Mouse (Mus musculus): ENCODE data around the gene Fam20a. TPM values are rescaled to one million over a fixed set of nuclear protein-coding genes. Genes with fewer than 3 reads are reported as not detected.

Gene Fam20a
- polyA plus RNA-seq, 1 experiment, result not detected

DNA sequence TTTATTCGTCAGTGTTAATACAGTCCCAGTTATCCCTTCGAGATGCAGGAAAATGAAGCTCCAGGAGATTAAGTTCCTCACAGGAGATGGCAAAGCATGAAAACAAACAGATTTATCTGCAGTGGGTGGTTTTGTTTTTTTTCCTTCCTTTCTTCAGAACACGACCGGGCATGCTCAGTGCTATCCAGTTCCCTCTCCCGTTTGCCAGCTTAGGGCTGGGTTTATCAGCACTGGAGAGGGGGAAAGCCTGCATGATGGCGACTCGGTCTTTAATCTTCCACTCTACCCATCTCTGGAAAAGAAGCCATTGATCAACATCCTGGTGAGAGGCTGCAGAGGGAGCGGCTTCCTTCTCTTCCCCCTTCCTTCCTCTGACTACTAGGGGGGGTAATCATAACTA lies 72.9 kb downstream of the Fam20a start, which contains the start of gene Prkar1a:
Gene Prkar1a, plus strand, starts transcription at position 200 of the 400 bp plus-strand sequence.
- Histone ChIP-seq H3K36me3 (ENCODE audit: control insufficient read depth, insufficient read depth, low read length, poor library complexity, severe bottlenecking) (0 out of 2 replicates have a peak, but pooled peaks cover 3% of the 10 kb centered on the region), H3K4me3 (ENCODE audit: low read depth, low read length) (peak within 1 kb of the TSS; percentile 86), H3K4me1 (ENCODE audit: control insufficient read depth, insufficient read depth, low read length) (no peaks in the 10 kb centered on the region), H3K27me3 (ENCODE audit: control insufficient read depth, insufficient read depth, low read length, poor library complexity, severe bottlenecking) (no peaks in the 10 kb centered on the region), H3K9ac (ENCODE audit: low read depth, poor library complexity, severe bottlenecking) (0 out of 2 replicates have a peak within 1 kb of the TSS, but pooled peaks have one; percentile 96), H3K9me3 (replicated peaks; ENCODE audit: control insufficient read depth, insufficient read depth, low read length, poor library complexity, severe bottlenecking) (no peaks in the 10 kb centered on the region), H3K27ac (ENCODE audit: insufficient read depth, low read length) (no peak within 1 kb of the TSS)
- no peak for TF ChIP-seq POLR2A (IDR thresholded peaks at IDR 0.05; ENCODE audit: insufficient read depth, low read length)
- no peak for TF ChIP-seq EP300 (IDR thresholded peaks at IDR 0.05; ENCODE audit: insufficient read depth, low read depth, low read length)
- TF ChIP-seq CTCF (IDR thresholded peaks at IDR 0.05; ENCODE audit: low read depth, low read length), result no peak

DNA sequence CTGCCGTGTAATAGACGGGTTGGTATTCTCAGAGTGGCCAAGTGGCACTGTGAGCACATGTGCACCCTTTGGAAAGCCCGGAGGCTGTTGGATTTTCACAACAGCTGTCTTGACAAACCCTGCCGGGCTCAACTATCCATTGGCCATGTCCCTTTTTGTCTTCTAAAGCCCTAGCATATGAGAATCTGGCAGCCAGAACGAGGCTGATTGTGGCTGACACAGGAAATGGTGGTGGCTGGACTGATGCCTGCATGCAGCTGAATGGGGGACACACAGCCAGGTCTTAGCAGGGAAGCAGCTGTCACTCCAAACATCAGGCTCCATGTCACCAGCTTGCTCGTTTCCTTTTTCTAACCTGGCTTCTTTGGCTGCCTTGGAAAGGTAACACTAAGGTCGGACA lies 73.6 kb downstream of the Fam20a start:
- H3K27me3 ChIP-seq (ENCODE audit: control insufficient read depth, insufficient read depth, low read length, poor library complexity, severe bottlenecking), result no peaks in the 10 kb centered on the region
- no peak overlapping the region for H3K4me3 ChIP-seq (ENCODE audit: low read depth, low read length)
- no peaks in the 10 kb centered on the region for H3K4me1 ChIP-seq (ENCODE audit: control insufficient read depth, insufficient read depth, low read length)
- no peak overlapping the region for H3K9ac ChIP-seq (ENCODE audit: low read depth, poor library complexity, severe bottlenecking)
- no peaks in the 10 kb centered on the region for H3K9me3 ChIP-seq (replicated peaks; ENCODE audit: control insufficient read depth, insufficient read depth, low read length, poor library complexity, severe bottlenecking)
- no peak overlapping the region for H3K27ac ChIP-seq (ENCODE audit: insufficient read depth, low read length)
- no peak for TF ChIP-seq EP300 (IDR thresholded peaks at IDR 0.05; ENCODE audit: insufficient read depth, low read depth, low read length)
- TF ChIP-seq POLR2A (IDR thresholded peaks at IDR 0.05; ENCODE audit: insufficient read depth, low read length), result no peak
- TF ChIP-seq CTCF (IDR thresholded peaks at IDR 0.05; ENCODE audit: low read depth, low read length), result no peak
- no peaks in the 10 kb centered on the region for H3K36me3 ChIP-seq (ENCODE audit: control insufficient read depth, insufficient read depth, low read length, poor library complexity, severe bottlenecking)

DNA sequence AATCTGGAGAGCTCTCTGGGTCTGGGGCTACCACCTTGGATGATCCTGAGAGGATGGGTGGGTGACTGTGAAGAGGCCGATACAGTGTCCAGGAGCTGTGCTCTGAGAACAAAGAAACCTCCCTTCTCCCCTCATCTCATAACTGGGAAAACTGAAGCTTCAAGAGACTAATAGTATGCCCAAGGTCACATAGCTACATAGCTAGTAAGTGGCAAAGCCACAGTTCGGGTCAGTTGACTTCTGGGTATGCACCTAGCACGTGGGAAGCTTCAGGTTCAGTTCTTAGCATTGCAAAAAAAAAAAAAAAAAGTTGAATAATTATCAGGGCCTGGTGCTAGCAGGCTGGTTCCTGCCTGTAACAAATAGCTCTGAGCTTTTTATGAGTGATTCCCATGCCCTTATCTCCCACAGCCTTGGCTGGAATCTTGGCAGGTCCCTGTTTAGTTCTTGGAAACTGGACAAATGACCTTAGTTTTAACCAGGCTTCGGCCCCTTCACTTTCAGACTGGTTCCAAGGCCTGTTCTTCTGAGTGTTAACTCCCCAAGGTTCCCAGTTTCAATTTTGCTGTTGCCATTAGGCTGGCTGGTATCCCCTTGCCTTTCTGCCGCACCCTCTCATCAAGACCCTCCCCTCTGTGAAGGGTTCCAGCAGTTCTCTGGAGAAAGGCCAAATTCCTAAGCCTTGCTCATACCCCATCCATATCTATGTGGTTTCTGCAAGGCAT lies 80.4 kb downstream of the Fam20a start:
- Histone ChIP-seq H3K9ac (ENCODE audit: low read depth, poor library complexity, severe bottlenecking) (no peak overlapping the region), H3K27me3 (ENCODE audit: control insufficient read depth, insufficient read depth, low read length, poor library complexity, severe bottlenecking) (no peaks in the 10 kb centered on the region), H3K27ac (ENCODE audit: insufficient read depth, low read length) (no peak overlapping the region), H3K9me3 (replicated peaks; ENCODE audit: control insufficient read depth, insufficient read depth, low read length, poor library complexity, severe bottlenecking) (no peaks in the 10 kb centered on the region), H3K4me1 (ENCODE audit: control insufficient read depth, insufficient read depth, low read length) (no peaks in the 10 kb centered on the region), H3K4me3 (ENCODE audit: low read depth, low read length) (no peak overlapping the region), H3K36me3 (ENCODE audit: control insufficient read depth, insufficient read depth, low read length, poor library complexity, severe bottlenecking) (no peaks in the 10 kb centered on the region)
- no peak for TF ChIP-seq CTCF (IDR thresholded peaks at IDR 0.05; ENCODE audit: low read depth, low read length)
- TF ChIP-seq EP300 (IDR thresholded peaks at IDR 0.05; ENCODE audit: insufficient read depth, low read depth, low read length), result no peak
- TF ChIP-seq POLR2A (IDR thresholded peaks at IDR 0.05; ENCODE audit: insufficient read depth, low read length), result no peak

DNA sequence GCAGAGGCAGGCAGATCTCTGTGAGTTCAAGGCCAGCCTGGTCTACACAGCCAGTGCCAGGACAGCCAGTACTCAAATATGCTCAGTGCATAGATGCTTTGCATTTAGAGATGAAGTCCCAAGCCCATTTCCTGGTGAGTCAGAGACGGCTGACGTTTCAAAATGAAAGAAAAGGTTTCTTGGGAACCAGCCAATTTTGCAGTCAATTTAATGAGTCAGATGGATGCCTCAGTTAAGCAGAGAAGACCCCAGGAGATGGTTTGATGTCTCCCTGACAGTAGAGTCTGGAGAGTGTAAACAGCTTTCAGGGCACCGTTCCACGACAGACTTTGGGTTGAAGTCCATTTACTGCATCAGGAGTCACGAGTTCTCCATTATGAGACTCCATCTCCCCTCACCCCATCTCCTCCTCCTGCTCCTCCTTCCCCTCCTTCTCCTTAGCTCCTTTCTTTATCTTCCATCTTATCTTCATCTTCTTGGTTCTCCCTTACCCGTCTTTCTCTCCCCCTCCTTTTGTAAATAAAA lies 86.1 kb downstream of the Fam20a start:
- Histone ChIP-seq H3K9ac (ENCODE audit: low read depth, poor library complexity, severe bottlenecking) (no peak overlapping the region), H3K4me1 (ENCODE audit: control insufficient read depth, insufficient read depth, low read length) (no peaks in the 10 kb centered on the region), H3K27ac (ENCODE audit: insufficient read depth, low read length) (no peak overlapping the region), H3K4me3 (ENCODE audit: low read depth, low read length) (no peak overlapping the region), H3K9me3 (replicated peaks; ENCODE audit: control insufficient read depth, insufficient read depth, low read length, poor library complexity, severe bottlenecking) (no peaks in the 10 kb centered on the region), H3K27me3 (ENCODE audit: control insufficient read depth, insufficient read depth, low read length, poor library complexity, severe bottlenecking) (no peaks in the 10 kb centered on the region), H3K36me3 (ENCODE audit: control insufficient read depth, insufficient read depth, low read length, poor library complexity, severe bottlenecking) (no peaks in the 10 kb centered on the region)
- no peak for TF ChIP-seq EP300 (IDR thresholded peaks at IDR 0.05; ENCODE audit: insufficient read depth, low read depth, low read length)
- no peak for TF ChIP-seq POLR2A (IDR thresholded peaks at IDR 0.05; ENCODE audit: insufficient read depth, low read length)
- TF ChIP-seq CTCF (IDR thresholded peaks at IDR 0.05; ENCODE audit: low read depth, low read length), result no peak

DNA sequence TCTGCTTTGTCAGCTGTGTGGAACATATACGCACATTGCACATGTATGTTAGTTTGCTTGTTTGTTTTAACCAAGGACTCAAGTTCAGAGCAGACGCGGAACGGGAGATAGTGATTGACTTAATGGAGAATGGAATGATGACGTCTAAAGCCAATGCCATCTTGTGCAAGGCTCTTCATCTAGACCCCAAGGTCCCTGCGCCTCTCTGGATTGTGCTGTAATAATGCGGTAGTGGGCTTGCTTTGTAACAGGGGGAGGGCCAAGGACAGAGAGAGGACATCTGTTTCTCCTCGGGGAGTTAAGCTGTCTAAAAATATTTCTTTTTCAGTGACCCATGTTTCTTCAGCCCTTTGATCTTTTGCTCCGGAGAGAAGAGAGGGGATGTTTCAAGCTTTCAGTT lies 87.2 kb downstream of the Fam20a start:
- Histone ChIP-seq H3K27ac (ENCODE audit: insufficient read depth, low read length) (no peak overlapping the region), H3K9ac (ENCODE audit: low read depth, poor library complexity, severe bottlenecking) (no peak overlapping the region), H3K36me3 (ENCODE audit: control insufficient read depth, insufficient read depth, low read length, poor library complexity, severe bottlenecking) (no peaks in the 10 kb centered on the region), H3K4me1 (ENCODE audit: control insufficient read depth, insufficient read depth, low read length) (no peaks in the 10 kb centered on the region), H3K4me3 (ENCODE audit: low read depth, low read length) (no peak overlapping the region), H3K27me3 (ENCODE audit: control insufficient read depth, insufficient read depth, low read length, poor library complexity, severe bottlenecking) (no peaks in the 10 kb centered on the region), H3K9me3 (replicated peaks; ENCODE audit: control insufficient read depth, insufficient read depth, low read length, poor library complexity, severe bottlenecking) (no peaks in the 10 kb centered on the region)
- TF ChIP-seq POLR2A (IDR thresholded peaks at IDR 0.05; ENCODE audit: insufficient read depth, low read length) (no peak), EP300 (IDR thresholded peaks at IDR 0.05; ENCODE audit: insufficient read depth, low read depth, low read length) (no peak), CTCF (IDR thresholded peaks at IDR 0.05; ENCODE audit: low read depth, low read length) (no peak)

DNA sequence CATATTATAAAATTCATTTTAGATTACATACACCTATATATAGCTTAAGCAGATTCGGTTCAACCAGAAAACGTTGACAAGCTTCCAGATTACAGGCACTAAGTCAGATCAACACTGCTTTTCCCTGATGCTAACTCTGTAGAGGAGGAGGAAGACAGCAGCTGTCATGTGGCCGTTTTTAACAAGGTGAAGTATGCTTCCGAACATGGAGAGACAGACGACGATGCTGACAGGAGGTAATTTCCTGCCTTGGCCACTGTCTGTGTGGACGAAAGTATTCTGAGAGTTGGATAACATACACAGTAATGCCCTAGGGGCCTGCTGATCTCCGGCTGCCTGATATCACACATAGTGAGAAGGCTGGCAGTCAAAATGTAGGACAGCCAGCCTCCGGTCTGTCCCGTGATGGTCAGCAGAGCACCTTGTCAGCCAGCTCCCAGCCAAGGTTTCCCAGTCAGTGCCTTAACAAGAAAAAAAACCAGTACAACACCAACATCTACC lies 93.0 kb downstream of the Fam20a start:
- no peaks in the 10 kb centered on the region for H3K4me1 ChIP-seq (ENCODE audit: control insufficient read depth, insufficient read depth, low read length)
- H3K4me3 ChIP-seq (ENCODE audit: low read depth, low read length), result no peak overlapping the region
- H3K27ac ChIP-seq (ENCODE audit: insufficient read depth, low read length), result no peak overlapping the region
- no peaks in the 10 kb centered on the region for H3K36me3 ChIP-seq (ENCODE audit: control insufficient read depth, insufficient read depth, low read length, poor library complexity, severe bottlenecking)
- no peak overlapping the region for H3K9ac ChIP-seq (ENCODE audit: low read depth, poor library complexity, severe bottlenecking)
- no peaks in the 10 kb centered on the region for H3K27me3 ChIP-seq (ENCODE audit: control insufficient read depth, insufficient read depth, low read length, poor library complexity, severe bottlenecking)
- no peak for TF ChIP-seq CTCF (IDR thresholded peaks at IDR 0.05; ENCODE audit: low read depth, low read length)
- H3K9me3 ChIP-seq (replicated peaks; ENCODE audit: control insufficient read depth, insufficient read depth, low read length, poor library complexity, severe bottlenecking), result no peaks in the 10 kb centered on the region

Measured in ES-Bruce4 (cell line).